In the genomic region with DNA sequence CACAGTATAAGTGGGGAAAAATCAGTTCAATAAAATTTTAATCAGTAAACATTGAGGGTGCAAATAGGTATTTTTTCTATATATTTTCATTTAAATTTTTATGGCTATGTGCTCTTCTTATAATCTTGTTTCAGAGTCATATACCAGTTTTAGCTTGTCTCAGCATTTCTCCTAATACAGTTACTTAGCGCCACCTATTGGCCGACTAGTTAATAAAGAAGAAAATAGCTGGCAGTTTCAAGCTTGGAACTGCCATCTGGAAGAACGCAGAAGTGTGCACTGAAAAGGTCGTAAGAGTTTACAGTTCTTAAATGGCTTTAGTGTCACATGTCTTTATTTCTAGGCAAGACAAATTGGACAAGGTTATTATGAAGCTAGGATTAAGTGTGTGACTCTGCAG, we compare ENCODE assay signal across 9 mouse cellular contexts.
DNase-seq lines count a peak whose midpoint lies in the region; ATAC-seq and TF ChIP-seq lines count a peak whose summit lies in the region.
"Had no signal": no experiment of that assay in that cellular context is flagged by ENCODE, and none has a peak within 500 bp of the region (broad histone marks: within the 10 kb centered on the region; RNA-seq: fewer than 3 reads in every experiment).

No protein-coding gene starts in this region.

- no peak overlapping the region for H3K9ac ChIP-seq in kidney, embryonic 15.5 days
- no peak overlapping the region for H3K9ac ChIP-seq in kidney, embryonic 14.5 days (ENCODE audit: low read depth, low read length)
- H3K9ac ChIP-seq in ES-E14 (ENCODE audit: insufficient read depth, low read depth, low read length, poor library complexity, severe bottlenecking) = no peak overlapping the region
- H3K9ac ChIP-seq: lung, embryonic 15.5 days had no signal

- no peak overlapping the region for H3K27ac ChIP-seq in kidney, embryonic 15.5 days
- H3K27ac ChIP-seq in kidney, embryonic 14.5 days (ENCODE audit: low read depth, low read length) = no peak overlapping the region
- no peak overlapping the region for H3K27ac ChIP-seq in ES-E14 (ENCODE audit: insufficient read depth, low read depth, low read length, poor library complexity, severe bottlenecking)
- H3K27ac ChIP-seq: lung, embryonic 15.5 days had no signal

- peaks cover 8% of the 10 kb centered on the region for H3K27me3 ChIP-seq in kidney, embryonic 15.5 days
- H3K27me3 ChIP-seq in kidney, embryonic 14.5 days (ENCODE audit: control insufficient read depth, insufficient read depth, low read length) = no peaks in the 10 kb centered on the region
- H3K27me3 ChIP-seq: lung, embryonic 15.5 days had no signal

- H3K36me3 ChIP-seq in kidney, embryonic 15.5 days = no peaks in the 10 kb centered on the region
- no peaks in the 10 kb centered on the region for H3K36me3 ChIP-seq in kidney, embryonic 14.5 days (ENCODE audit: control insufficient read depth, insufficient read depth, low read length)
- H3K36me3 ChIP-seq in ES-E14 (ENCODE audit: control insufficient read depth, insufficient read depth, low read length, poor library complexity, severe bottlenecking) = no peaks in the 10 kb centered on the region
- H3K36me3 ChIP-seq: lung, embryonic 15.5 days had no signal

- 10% methylated on average over 4 of the region's 4 CpGs for WGBS in kidney, embryonic 15.5 days
- WGBS in kidney, embryonic 14.5 days = 10% methylated on average over 4 of the region's 4 CpGs
- 7% methylated on average over 4 of the region's 4 CpGs for WGBS in lung, adult 2 months

- H3K4me3 ChIP-seq in kidney, embryonic 15.5 days (replicated peaks) = no peak overlapping the region
- no peak overlapping the region for H3K4me3 ChIP-seq in kidney, embryonic 14.5 days (ENCODE audit: low read length)
- no peak overlapping the region for H3K4me3 ChIP-seq in ES-E14 (ENCODE audit: insufficient read depth in 1 of 2, low read depth in 1 of 2, low read length in 2 of 2, poor library complexity in 1 of 2, severe bottlenecking in 1 of 2)
- H3K4me3 ChIP-seq in lung, adult 2 months (replicated peaks; ENCODE audit: extremely low read depth, low read depth, low read length) = no peak overlapping the region
- H3K4me3 ChIP-seq: lung, embryonic 15.5 days had no signal

- no peak for TF ChIP-seq POLR2A in brain, embryonic 14.5 days (IDR thresholded peaks at IDR 0.05; ENCODE audit: borderline replicate concordance, extremely low read depth, insufficient read depth, insufficient read length, poor library complexity, severe bottlenecking)
- no peak for TF ChIP-seq POLR2A in lung, adult 2 months (IDR thresholded peaks at IDR 0.05; ENCODE audit: borderline replicate concordance, extremely low read depth, low read depth, low read length)

- DNase-seq in ES-E14 (ENCODE audit: low read depth, low spot score) = peak; percentile 54
- DNase-seq in brain, embryonic 14.5 days (ENCODE audit: low read depth) = peak; percentile 93
- peak; percentile 62 to 79 for DNase-seq in heart, postnatal 10 days
- no peak for DNase-seq in lung, adult 2 months
- DNase-seq in skeletal muscle tissue, adult 2 months (ENCODE audit: low read depth, low spot score) = peak; percentile 39
- DNase-seq in ovary, postnatal 10 days (ENCODE audit: low spot score) = no peak

- H3K9me3 ChIP-seq in kidney, embryonic 15.5 days (replicated peaks) = no peaks in the 10 kb centered on the region
- no peaks in the 10 kb centered on the region for H3K9me3 ChIP-seq in kidney, embryonic 14.5 days (ENCODE audit: control insufficient read depth, low read length)
- no peaks in the 10 kb centered on the region for H3K9me3 ChIP-seq in ES-E14 (ENCODE audit: control insufficient read depth, insufficient read depth, low read depth, low read length)
- H3K9me3 ChIP-seq: lung, embryonic 15.5 days had no signal

- no peak overlapping the region for H3K4me2 ChIP-seq in kidney, embryonic 15.5 days
- no peak overlapping the region for H3K4me2 ChIP-seq in kidney, embryonic 14.5 days (replicated peaks; ENCODE audit: low read depth, low read length)
- H3K4me2 ChIP-seq: lung, embryonic 15.5 days had no signal

- in situ Hi-C loops in ES-E14 (cut with MboI; ENCODE audit: low sequenced_read_pairs in 2 of 2, unreplicated experiment in 2 of 2) = loop anchor here in 1 of 2 experiments (25.0 kb wide), 1 partner anchor 785 kb away; no protein-coding TSS in a partner anchor

- peak; percentile 43; the same call in 1 of the 2 replicates for TF ChIP-seq CTCF in brain, embryonic 14.5 days (IDR thresholded peaks at IDR 0.05; ENCODE audit: borderline replicate concordance, extremely low read depth, insufficient read depth, insufficient read length)
- peak; percentile 27; the same call in 1 of the 2 replicates for TF ChIP-seq CTCF in lung, adult 2 months (IDR thresholded peaks at IDR 0.05; ENCODE audit: insufficient read depth, low read length)

- ATAC-seq in kidney, embryonic 15.5 days (replicated peaks; ENCODE audit: low FRiP score) = 0 out of 2 replicates have a peak, but pooled peaks have one; percentile 4
- ATAC-seq in kidney, embryonic 14.5 days (ENCODE audit: low FRiP score, low TSS enrichment) = no peak

- intact Hi-C loops in heart, postnatal 10 days (cut with DNase I) = loop anchor here (1.0 to 10.0 kb wide), 4 partner anchors 172 to 1168 kb away; no protein-coding TSS in a partner anchor

- H3K4me1 ChIP-seq in kidney, embryonic 15.5 days = no peaks in the 10 kb centered on the region
- H3K4me1 ChIP-seq in kidney, embryonic 14.5 days (ENCODE audit: control insufficient read depth, insufficient read depth, low read length) = no peaks in the 10 kb centered on the region
- H3K4me1 ChIP-seq in ES-E14 (ENCODE audit: control insufficient read depth in 2 of 2, insufficient read depth in 2 of 2, low read length in 2 of 2, poor library complexity in 1 of 2) = no peaks in the 10 kb centered on the region
- no peaks in the 10 kb centered on the region for H3K4me1 ChIP-seq in lung, adult 2 months (ENCODE audit: control insufficient read depth, insufficient read depth, low read length)
- H3K4me1 ChIP-seq: lung, embryonic 15.5 days had no signal

TF ChIP-seq in ES-E14, 5 proteins besides CTCF, POLR2A, EP300 and RAD21:
- TF ChIP-seq MAFK (IDR thresholded peaks at IDR 0.05; ENCODE audit: insufficient read depth, low read depth, low read length) (peak; percentile 100), CHD2 (IDR thresholded peaks at IDR 0.05; ENCODE audit: low read depth, low read length) (no peak)

Comparison
In these comparisons a context has a peak if more than half of its experiments do, and no peak if none do; other contexts are left out.
1. DNase-seq: peak in ES-E14 (single experiment), brain, embryonic 14.5 days (single experiment), heart, postnatal 10 days (2 of 2) and skeletal muscle tissue, adult 2 months (single experiment); none in lung, adult 2 months (single experiment) and ovary, postnatal 10 days (single experiment).